Mouse (Mus musculus) bone marrow, adult 2 months (tissue): ENCODE results near the gene Ephb1.

ENCODE experiments used
- CTCF ChIP-seq: fragments of 200-500 bp; IDR thresholded peaks from 2 replicates; pipeline ENCODE4 v1.5.1; 2011; ENCODE audit warnings: low read length, control low read depth; ENCODE audit not compliant: control insufficient read depth, insufficient read depth
- POLR2A ChIP-seq: fragments of 200-500 bp; IDR thresholded peaks from 2 replicates; pipeline ENCODE4 v1.6.1; 2011; ENCODE audit warnings: low read depth, mild to moderate bottlenecking, control low read depth, low read length, borderline replicate concordance; ENCODE audit not compliant: control insufficient read depth

DNA sequence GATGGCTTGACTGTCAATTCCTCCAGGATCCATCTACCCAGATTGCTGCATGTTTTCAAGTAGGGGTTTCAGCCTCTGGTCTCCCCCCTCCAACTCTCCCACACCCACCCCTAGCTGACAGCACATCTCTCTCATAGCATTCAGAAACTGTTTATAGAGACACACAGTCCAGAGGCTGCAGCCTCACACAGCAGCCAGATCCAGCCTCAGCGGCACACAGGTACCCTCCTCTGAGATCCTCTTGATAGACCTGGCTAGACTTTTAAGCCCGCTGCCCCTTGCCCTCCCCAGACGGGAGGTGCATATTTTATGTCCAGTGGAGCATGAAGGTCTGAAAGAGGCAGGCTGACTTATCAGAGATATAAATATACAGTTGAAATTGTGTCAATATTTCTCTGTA, 228.0 kb downstream of the Ephb1 start:
- TF ChIP-seq CTCF (no peak), POLR2A (no peak)
